Mouse (Mus musculus): ENCODE measurements at regions not wholly inside any gene's neighbourhood (a gene's known extent, or its start where the extent isn't known, plus 50 kb on each side); places are given as distances from the start of the nearest gene placed in this dataset.
"Not testable (repeated sequence)": the region's sequence is repeated elsewhere in the genome, so short reads cannot be mapped to it uniquely, and the experiment has no call there.

DNA sequence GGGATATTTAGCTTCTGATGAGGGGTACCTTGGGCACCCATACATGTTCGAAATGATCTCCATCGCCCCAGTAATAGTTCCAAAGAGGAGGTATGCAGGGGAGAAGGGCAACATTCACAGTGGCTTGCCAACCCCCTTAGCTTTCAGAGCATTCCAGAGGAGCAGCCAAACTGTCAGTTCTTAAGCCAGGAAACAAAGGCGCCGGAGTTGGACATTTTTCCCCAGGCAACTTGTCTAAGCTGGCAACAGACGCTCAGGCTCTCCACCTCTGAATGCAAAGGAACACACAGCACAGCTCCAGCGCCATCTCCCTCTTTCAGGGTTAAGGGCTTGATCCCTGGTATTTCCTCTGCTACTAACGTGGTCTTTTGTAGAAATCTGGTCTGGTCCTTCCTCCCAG is 169.2 kb upstream of the Kit start:
- DNase-seq (ENCODE audit: low spot score in 2 of 2), result no peak

DNA sequence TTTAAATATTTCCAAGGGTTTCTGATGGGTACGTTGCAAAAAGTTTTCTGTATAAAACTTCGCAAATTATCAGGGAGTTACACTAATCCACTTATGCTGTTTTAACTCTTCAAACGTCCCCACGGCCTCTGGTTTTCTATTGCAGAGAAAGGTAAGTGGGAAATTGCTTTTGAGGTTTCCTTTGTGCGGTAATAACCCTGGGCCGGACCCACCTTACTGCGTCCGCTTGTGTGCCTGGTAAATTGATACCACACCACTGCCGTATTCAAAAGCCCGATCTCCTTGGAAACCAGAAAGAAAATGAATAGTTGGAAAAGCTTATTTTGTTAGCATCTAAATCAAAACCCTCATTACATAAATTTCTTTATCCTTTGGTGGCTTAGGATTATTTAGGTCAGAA is 167.0 kb upstream of the Kit start:
- no peak for DNase-seq (ENCODE audit: low spot score in 2 of 2)

DNA sequence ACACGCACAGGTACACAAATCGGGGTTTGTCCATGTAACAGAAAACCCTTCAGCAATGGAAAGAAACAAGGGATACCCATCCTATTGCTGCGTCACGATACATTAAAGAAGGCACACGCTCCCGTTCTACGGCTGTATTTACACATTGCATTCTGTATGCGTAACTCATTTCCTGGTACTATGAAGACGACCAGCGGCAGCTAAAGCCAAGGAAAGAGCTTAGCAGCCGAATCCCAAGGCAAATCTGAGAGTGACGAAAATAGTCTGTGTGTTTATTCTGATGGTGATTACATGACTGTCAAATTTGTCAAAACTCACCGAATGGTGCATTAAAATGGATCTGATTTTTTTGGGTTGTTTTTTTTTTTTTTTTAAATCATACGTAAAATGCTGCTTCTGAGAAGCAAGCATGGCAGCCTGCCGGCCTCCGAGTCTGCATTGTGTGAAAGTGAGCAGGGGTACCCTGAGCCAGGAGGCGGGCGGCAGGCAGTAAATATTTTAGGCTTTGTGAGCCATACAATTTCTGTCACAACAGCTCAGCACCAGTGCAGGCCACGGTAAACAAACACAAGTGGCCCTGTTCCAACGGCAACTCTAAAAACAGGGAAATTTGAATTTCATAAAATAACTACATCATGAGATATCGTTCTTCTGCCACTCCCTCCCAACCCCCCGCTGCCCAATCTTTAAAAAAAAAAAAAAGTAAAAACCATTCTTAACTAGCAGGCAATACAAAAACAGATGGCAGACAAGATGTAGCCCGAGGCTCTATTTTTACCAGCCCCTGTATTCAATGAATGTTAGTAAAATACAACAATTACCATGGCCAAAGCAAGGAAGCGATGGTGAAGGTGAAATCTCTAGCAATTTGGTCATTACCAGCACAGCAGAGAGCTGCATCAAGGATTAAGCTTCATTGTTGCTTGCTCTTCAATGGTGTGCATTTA is 164.2 kb upstream of the Kit start:
- no peak for DNase-seq (ENCODE audit: low spot score in 2 of 2)

DNA sequence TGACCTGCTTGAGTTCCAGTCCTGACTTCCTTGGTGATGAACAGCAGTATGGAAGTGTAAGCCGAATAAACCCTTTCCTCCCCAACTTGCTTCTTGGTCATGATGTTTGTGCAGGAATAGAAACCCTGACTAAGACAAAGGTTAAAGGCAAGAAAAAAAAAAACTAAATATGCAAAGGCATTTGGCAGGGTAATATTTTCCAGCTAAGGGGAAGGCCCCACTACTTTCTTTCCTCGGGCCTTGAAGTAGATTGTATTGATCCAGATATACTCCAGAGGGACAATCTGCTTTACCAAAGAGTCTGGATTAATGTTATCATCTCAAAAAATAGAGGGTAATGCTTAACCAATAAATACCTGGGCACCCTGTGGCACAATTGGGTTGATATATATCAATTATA is 155.4 kb upstream of the Kit start:
- DNase-seq (ENCODE audit: low spot score in 2 of 2), result not testable (repeated sequence)

DNA sequence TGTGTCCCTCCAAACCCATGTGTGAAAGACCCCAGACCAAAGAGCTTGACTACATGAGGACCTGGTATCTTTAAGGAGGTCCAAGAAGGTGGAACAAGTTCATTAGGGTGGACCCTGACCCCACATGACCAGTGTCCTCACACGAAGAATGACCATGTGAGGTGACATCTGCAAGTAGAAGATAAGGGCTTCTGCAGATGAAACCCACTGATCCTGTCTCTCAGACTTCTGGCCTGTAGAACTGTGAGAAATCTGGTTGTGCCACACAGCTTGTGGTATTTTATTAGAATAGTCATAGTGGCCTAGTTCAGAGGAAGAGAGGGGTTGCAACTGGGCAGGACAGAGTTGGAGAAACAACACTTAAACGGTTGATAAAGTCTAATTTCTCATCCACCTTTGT is 141.8 kb upstream of the Kit start:
- no peak for DNase-seq (ENCODE audit: low spot score in 2 of 2)

DNA sequence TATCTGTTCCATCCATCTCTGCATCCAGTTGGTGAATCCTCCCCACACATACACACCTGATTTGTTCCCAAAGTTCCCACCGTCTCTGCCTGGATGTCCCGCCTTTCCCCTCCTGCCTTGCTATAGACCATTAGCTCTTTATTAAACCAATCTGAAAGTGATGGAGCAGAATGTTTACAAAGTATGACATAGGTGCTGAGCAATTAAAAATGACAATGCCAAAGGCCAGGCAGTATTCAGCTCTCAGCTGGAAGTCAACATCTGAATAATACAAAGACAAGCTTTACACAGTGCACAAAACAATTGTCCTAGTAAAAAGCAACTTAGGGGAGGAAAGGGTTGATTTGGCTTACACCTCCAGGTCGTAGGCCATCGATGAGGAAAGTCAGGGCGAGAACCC is 136.8 kb upstream of the Kit start:
- DNase-seq (ENCODE audit: low spot score in 2 of 2), result no peak

DNA sequence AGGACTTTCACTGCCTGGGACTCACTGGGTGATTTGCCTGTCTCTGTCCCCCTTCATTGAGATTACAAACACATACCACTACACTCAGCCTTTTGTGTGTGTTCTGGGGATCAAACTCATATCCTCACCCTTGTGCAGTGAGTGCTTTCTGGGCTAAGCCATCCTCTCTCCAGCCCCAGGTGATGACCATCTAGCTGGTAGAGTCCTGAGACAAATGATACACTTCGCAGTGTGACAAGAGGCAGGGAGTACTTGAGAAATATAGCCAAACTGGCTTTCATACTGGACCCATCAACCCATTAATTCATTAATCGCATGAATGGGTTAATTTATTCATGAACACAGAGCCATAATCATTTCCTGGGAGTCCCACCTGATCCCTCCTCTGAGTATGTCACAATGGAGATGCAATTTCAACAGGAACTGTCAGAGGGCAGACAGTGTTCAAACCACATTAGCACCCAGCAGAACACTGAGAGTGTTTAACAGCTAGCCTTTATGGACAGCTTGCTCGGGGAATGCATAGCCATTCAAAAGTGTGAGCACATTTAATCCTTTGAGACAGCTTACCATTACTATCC is 130.6 kb upstream of the Kit start:
- DNase-seq (ENCODE audit: low spot score in 2 of 2), result no peak

DNA sequence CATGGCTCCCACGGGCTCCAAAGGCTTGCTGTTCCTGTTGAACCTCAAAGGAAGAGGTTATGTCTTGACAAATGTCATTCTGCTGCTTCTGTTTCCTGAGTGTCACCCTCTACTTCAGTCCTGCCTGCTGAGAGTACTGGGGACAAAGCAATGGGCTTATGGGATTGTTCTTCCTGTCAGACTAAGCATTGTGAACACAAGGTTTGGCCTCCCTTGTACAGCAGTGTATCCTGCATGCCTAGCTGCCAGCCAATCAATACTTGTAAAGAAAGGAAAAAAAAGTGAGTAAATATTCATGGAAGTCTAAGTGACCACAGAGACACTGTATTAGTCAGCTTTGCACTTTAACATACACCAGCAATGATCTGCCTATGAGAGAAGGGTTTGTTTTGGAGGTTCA is 128.3 kb upstream of the Kit start:
- DNase-seq (ENCODE audit: low spot score in 2 of 2), result no peak

DNA sequence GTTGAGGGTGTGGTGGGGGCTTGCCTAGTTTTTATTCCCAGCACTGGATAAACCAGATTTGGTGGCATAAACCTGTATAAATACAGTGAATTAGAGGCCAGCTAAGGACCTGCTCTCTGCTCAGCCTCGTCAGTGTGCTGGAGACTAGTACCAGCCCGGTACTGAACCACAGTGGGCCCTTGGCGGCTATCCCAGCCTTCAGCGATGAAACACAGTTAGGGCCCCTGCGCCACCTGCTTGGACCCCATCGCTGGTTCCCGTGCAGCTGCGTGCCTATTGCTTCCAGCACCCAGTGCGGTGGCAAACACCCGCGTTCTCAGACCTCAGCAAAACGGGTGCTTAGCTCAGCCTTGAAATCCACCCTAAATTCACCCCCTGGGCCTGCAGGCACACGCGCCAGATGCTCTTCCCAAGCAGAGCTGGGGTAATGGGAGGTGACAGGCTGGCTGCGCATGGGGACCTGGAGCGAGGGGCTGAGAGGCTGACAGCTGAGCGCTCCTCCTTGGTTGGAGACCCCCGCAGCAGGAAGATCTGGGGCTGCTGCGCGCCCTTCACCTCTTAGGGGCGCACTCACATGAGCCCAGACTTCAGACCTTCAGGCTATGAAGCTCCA is 124.7 kb upstream of the Kit start:
- DNase-seq (ENCODE audit: low spot score in 2 of 2), result no peak

DNA sequence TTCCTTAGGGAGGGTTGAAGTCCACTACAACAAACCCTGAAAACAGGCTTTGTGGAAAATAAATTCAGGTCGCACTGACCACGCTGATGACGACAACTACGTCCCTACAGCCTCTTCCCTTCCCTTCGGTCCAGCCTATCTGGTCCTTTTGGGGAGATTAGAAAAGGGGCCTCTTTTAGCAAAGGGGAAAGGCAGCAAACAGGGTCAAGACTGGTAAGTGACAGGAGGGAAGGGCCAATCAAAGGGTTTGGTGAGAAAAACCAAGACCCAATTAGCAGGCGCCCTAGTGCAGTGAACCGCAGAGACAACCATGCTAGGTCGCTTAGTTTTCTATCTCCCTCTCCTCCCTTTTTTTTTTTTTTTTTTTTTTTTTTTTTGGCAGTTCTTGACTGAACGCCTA is 124.2 kb upstream of the Kit start:
- DNase-seq (ENCODE audit: low spot score in 2 of 2), result no peak

DNA sequence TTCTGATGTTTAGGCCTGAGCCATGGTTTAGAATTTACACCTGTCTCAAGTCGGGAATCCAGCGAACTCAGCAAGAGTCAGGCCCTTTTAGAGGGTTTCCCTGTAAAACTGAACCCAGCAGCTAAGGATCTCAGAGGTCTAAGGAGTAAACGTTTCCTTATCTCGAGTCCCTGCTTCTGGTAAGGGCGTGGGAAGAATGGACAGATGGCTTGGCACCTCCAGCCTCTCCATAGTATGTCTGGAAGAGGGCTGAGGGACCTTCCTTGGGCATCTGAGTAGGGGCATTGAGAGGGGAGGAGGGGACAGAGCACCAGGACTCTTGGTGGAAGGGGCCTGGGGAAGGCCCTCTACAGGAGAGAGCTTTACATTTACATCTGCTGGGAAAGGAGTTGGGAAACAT is 123.6 kb upstream of the Kit start:
- DNase-seq (ENCODE audit: low spot score in 2 of 2), result no peak

DNA sequence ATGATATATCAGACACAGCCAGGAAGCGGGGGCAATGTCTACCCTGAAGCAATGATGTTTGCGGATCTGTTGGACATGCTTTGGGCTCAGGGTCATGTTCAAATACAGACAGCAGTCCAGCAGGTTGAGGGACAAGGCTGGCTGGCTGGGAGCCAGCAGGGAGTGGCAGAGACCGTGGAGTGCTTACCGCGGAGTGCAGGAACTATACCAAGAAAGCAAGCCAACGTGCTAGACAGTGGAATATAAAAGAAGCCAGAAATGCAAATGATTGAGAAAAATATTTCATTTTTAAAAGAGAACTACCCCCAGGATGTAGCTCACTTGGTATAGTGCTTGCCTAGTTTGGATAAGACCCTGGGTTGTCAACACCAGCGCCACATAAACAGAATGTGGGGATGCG is 123.0 kb upstream of the Kit start:
- no peak for DNase-seq (ENCODE audit: low spot score in 2 of 2)

DNA sequence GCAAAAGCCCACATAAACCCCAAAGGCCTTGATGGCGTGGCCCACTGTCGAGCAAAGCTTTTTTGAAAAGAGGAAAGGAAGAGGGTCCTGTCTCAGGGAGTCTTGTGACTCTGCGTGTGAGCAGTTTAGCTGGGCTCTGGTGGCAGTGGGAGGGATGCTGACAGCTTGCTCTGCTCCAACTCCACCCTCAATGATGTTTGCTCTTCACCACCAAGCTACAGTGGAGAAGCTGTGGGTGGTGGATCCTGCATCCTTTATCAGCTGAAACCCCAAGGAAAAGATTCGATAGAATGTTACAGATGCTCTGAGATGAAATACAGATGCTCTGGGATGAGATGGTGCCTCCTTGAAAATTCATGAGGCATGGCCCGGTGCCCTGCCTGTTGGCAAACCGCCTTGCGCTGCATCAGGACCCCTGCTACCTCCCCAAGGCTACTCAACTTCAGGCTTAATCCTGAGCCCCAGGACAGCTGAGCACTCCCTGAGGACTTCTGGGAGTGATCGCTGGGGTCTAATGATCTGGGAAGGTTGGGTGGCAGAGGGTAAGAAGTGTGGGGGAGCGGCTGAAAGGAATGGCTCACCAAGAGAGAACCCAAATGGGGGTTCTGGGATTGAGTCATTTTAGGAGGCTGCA is 120.8 kb upstream of the Kit start:
- no peak for DNase-seq (ENCODE audit: low spot score in 2 of 2)

DNA sequence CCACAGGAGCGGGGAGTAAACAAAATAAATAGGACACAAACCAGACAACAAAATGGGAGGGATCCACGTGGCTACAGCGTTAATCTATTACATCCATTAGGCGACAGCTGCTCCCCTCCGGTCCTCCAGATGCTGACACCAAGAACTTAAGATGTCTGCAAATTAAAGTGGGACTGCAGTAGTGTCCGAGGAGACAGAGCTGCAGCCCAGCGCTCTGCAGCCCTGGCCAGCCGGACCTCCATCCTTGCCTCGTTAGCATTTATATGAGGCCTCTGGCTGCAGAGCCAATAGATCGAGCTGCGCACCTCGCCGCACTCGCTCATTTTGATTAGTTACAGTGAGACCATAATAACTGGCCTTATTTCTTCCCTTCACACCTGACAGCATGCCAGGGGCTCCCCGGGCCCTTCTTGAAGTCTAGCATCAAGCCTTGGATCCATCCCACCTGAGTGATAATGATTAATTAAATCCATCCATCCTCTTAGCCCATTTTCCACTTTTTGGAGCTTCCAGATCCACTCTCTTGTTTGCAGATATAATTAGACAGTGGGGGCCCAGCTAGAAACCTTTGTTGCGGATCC is 119.7 kb upstream of the Kit start:
- no peak for DNase-seq (ENCODE audit: low spot score in 2 of 2)

DNA sequence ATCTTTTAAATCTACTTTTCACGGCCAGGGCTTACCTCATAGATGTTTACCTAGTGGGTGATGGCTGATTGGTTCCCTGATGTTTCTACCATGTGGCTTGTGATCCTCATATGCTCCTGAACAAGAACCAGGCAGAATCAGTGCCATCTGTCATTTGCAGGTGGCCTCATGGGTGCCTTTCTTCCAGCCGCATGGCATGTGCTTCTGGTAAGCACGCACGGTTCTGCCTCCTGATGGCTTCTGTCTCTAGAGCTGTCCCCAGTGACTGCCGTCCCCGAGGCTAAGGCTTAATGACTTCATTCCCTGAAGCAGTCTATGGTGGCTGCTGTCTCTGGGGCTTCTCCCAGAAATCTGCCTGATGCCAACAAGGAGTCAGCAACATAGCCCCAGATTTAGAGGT is 117.3 kb upstream of the Kit start:
- no peak for DNase-seq (ENCODE audit: low spot score in 2 of 2)

DNA sequence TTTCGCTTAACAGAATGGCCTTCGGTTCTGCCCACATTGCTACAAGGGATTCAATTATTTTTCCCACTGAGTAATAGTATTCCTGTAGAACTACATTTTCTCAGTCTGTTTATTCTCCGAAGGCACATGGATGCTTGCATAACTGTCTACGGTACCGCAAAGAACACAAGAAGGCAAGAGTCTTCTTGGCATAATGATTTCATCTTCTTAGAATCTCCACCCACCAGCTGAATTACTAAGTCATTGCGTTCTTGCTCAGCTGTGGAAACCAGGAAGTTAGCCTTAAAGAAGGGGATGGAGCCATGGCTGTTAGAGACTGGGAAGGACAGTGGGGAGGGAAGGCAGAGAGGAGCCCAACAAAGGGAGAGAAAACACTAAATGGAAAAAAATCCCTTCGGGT is 116.4 kb upstream of the Kit start:
- DNase-seq (ENCODE audit: low spot score in 2 of 2), result no peak

DNA sequence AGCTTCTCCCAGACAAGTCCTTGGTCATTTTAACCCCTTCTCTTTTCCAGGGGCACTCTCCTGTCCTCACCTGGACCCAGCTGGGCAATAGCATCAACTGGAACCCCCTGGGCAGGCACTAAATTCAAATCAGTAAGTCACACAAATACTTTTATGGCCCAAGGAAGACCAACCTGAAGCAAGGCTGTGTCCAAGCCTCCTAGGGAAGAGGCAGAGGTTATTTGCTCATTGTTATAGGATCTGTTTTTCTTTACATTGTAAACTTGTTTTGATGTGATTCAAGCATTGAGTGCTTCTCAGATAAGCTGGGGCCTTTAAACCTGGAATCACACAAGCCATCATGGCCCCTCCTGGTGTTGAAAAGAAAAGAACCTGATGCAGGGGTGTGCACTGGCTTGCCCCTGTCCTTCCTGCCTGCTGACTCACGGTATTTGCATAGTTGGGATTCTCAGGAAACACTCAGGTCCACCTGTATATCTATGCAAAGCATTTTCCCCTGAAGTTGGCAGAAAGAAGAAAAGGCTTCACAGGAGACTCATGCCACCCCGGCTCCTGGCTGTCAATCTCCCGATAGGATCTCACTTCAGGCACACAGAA is 114.9 kb upstream of the Kit start:
- DNase-seq (ENCODE audit: low spot score in 2 of 2), result no peak

DNA sequence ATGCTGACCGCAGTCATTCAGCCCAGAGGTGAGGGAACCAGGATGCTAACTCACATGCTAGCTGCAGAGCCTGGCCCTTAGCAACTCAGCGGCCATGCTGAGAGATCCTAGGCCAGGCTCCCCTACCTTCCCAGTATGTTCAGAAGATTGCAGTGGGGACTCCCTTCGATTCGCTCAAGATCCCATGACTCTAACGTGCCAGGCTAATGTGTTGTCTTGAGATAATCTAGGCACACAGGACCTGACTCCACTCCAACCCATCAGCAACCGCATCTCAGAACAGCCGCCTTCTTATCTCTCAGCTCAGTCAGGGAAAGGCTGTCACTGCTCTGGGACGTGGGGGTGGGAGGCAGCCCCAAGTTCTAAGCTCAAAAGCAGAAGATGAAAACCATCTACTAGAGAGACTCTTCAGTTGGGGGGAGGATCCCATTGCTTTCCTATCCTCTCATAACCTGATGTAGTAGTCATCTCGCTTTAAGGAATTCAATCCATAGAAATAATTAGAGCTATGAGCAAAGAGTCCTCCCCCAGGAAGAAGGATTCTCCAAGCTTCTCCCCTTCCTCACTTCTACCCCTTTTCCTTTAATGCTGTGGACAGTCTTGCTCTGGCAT is 114.2 kb upstream of the Kit start:
- no peak for DNase-seq (ENCODE audit: low spot score in 2 of 2)

DNA sequence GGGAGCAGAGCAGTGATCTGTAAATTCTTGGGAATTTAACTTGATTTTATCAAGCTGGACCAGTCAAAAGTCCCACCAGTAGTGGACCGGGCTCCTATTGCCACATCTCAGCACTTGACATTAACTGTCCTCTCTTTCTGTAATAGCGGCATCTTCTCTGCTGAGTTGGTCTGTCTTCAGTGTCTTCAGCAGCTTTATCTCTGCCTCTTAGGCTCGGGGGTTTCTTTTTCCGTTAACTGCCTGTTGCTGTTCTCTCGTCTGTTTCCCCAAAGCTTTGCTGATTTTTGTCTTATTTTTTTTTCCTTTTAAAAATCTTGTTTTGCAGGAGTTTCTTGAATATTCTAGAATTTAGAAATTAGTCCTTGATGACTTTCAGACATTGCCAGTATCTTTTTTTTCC is 113.3 kb upstream of the Kit start:
- no peak for DNase-seq (ENCODE audit: low spot score in 2 of 2)

DNA sequence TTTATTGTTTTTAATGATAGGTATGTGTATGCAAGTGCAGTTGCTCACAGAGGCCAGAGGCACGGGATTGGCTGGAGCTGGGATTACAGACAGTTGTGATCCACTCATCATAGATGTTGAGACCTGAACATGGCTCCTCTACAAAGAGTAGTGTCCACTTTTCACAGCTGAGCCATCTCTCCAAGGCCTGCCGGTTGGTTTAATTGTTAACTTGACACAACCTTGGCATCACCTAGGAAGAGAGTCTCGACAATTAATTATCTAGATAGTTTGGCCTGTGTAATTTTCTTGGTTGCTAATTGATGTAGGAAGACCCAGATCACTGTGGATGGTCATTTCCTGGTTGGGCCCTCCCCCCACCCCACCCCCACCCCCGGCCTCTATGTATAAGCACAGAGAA is 111.1 kb upstream of the Kit start:
- no peak for DNase-seq (ENCODE audit: low spot score in 2 of 2)

DNA sequence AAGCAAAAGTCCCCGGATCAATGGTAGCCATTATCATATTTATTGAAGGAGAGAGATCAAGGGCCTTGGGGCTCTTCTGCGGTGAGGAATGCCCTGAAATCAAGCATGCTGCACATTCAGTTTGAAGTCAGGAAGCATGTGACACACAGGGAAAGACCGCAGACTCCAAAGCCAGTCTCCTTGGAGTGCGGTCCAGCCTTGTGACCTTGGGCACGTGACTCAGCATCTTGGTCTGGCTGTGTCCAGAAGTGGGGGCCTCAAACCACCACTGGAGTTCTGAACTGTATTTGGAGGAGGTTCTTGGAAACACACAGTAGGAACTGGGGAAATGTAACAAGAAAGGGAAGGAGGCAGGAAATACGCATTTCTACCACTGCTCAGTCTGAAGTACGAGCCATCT is 109.0 kb upstream of the Kit start:
- no peak for DNase-seq (ENCODE audit: low spot score in 2 of 2)

DNA sequence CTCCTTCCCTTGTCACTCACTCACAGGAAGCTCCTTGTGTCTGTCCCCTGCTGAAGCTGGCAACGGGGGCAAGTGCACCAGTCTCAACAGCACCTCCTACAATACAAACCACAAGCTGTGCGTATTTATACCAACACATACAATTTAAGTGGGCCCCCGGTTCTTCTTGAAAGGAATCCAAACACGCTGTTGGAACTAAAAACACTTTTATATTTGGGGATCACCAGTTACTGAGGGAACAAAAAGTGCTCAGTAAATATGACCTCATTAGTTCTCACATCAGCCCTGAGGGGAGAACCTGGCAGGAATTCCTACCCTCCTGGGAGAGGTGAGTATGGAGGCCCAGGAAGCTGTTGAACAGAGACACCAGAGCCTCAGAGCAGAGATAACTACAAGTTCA is 107.8 kb upstream of the Kit start:
- DNase-seq (ENCODE audit: low spot score in 2 of 2), result no peak
